Mouse (Mus musculus): ENCODE data around the gene Abca12.

The Abca12 gene

GRCm38 (mm10) chr1:71414810-71415209 lies at the start of gene Abca12:
Abca12 (minus strand) TSS chr1:71414910.
- DNase-seq (ENCODE audit: low read depth, low spot score), result no peak

GRCm38 (mm10) chr1:71457961-71458360 lies 43.3 kb upstream of the Abca12 start:
- no peak for DNase-seq (ENCODE audit: low read depth, low spot score)

- DNase-seq (ENCODE audit: low read depth, low spot score), result no peak
Measured at GRCm38 (mm10) chr1:71447424-71447823, 32.7 kb upstream of the Abca12 start.

- DNase-seq (ENCODE audit: low read depth, low spot score), result no peak
Measured at GRCm38 (mm10) chr1:71421741-71422333, 7.1 kb upstream of the Abca12 start.

- DNase-seq (ENCODE audit: low read depth, low spot score), result no peak
Measured at GRCm38 (mm10) chr1:71418467-71418866, 3.8 kb upstream of the Abca12 start.

- no peak for DNase-seq (ENCODE audit: low read depth, low spot score)
Measured at GRCm38 (mm10) chr1:71417951-71418350, 3.2 kb upstream of the Abca12 start.

GRCm38 (mm10) chr1:71414084-71414483 lies 626 bp downstream of the Abca12 start:
- DNase-seq (ENCODE audit: low read depth, low spot score), result no peak

- DNase-seq (ENCODE audit: low read depth, low spot score), result no peak
Measured at GRCm38 (mm10) chr1:71413114-71413513, 1.6 kb downstream of the Abca12 start.

- DNase-seq (ENCODE audit: low read depth, low spot score), result no peak
Measured at GRCm38 (mm10) chr1:71407711-71408110, 7.0 kb downstream of the Abca12 start.

- no peak for DNase-seq (ENCODE audit: low read depth, low spot score)
Measured at GRCm38 (mm10) chr1:71397635-71398034, 17.1 kb downstream of the Abca12 start.

- no peak for DNase-seq (ENCODE audit: low read depth, low spot score)
Measured at GRCm38 (mm10) chr1:71396105-71396504, 18.6 kb downstream of the Abca12 start.

GRCm38 (mm10) chr1:71394177-71394576 lies 20.5 kb downstream of the Abca12 start:
- DNase-seq (ENCODE audit: low read depth, low spot score), result no peak

GRCm38 (mm10) chr1:71393489-71393888 lies 21.2 kb downstream of the Abca12 start:
- no peak for DNase-seq (ENCODE audit: low read depth, low spot score)

GRCm38 (mm10) chr1:71392463-71392862 lies 22.2 kb downstream of the Abca12 start:
- no peak for DNase-seq (ENCODE audit: low read depth, low spot score)

- no peak for DNase-seq (ENCODE audit: low read depth, low spot score)
Measured at GRCm38 (mm10) chr1:71386593-71386992, 28.1 kb downstream of the Abca12 start.

- no peak for DNase-seq (ENCODE audit: low read depth, low spot score)
Measured at GRCm38 (mm10) chr1:71384098-71384497, 30.6 kb downstream of the Abca12 start.

GRCm38 (mm10) chr1:71373090-71373489 lies 41.6 kb downstream of the Abca12 start:
- DNase-seq (ENCODE audit: low read depth, low spot score), result no peak

GRCm38 (mm10) chr1:71370266-71370665 lies 44.4 kb downstream of the Abca12 start:
- no peak for DNase-seq (ENCODE audit: low read depth, low spot score)

GRCm38 (mm10) chr1:71367770-71368169 lies 46.9 kb downstream of the Abca12 start:
- DNase-seq (ENCODE audit: low read depth, low spot score), result no peak

- no peak for DNase-seq (ENCODE audit: low read depth, low spot score)
Measured at GRCm38 (mm10) chr1:71342861-71343554, 71.7 kb downstream of the Abca12 start.

- no peak for DNase-seq (ENCODE audit: low read depth, low spot score)
Measured at GRCm38 (mm10) chr1:71342261-71342594, 72.5 kb downstream of the Abca12 start.

GRCm38 (mm10) chr1:71341370-71342260 lies 73.1 kb downstream of the Abca12 start:
- DNase-seq (ENCODE audit: low read depth, low spot score), result no peak
